Mouse (Mus musculus) retina, adult 2 months (tissue): ENCODE data around the gene Rab8b.
"Not testable (repeated sequence)": the region's sequence is repeated elsewhere in the genome, so short reads cannot be mapped to it uniquely, and the experiment has no call there.

Experiments used
- DNase-seq: peaks from one replicate; pipeline ENCODE4 v3.0.0-alpha.2; 2012; ENCODE audit warnings: low read depth, low spot score

Rab8b gene

DNA sequence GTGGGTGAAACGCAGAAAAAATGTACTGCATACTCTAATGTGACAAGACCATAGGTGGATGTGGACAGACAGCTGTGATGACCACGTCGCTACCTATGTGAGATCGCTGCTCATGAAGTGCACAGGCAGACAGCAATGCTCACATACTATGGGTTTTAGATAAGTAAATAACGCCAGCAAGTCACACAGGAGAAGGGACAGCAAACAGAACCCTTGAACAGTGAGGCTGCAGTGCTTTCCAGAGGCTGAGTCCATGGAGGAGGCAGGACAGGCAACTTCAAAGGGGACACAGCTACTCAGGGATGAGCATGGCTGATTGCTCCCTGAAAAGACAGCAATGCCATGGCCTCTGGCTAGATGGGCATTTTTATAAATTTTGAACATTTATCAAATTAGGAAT, 72.7 kb downstream of the Rab8b start:
- no peak for DNase-seq

DNA sequence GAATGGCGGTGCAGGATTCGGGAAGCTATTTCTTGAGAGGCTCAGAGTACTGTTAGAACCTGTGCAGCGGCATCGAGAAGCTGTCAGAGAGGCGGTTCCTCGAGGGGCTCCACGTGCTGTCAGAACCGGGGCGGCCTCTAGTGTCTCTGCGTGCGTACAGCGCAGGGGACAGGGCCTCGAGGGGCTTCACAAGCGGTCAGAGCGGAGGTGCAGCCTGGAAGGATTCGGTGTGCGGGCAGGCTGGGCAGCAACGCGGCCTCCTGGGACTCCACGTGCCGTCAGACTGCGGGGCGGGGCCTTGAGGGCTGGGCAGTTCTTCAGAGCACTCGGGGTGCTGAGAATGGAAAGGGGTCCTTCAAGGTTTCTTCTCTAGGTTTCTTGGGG, 84.4 kb downstream of the Rab8b start:
- DNase-seq = no peak

DNA sequence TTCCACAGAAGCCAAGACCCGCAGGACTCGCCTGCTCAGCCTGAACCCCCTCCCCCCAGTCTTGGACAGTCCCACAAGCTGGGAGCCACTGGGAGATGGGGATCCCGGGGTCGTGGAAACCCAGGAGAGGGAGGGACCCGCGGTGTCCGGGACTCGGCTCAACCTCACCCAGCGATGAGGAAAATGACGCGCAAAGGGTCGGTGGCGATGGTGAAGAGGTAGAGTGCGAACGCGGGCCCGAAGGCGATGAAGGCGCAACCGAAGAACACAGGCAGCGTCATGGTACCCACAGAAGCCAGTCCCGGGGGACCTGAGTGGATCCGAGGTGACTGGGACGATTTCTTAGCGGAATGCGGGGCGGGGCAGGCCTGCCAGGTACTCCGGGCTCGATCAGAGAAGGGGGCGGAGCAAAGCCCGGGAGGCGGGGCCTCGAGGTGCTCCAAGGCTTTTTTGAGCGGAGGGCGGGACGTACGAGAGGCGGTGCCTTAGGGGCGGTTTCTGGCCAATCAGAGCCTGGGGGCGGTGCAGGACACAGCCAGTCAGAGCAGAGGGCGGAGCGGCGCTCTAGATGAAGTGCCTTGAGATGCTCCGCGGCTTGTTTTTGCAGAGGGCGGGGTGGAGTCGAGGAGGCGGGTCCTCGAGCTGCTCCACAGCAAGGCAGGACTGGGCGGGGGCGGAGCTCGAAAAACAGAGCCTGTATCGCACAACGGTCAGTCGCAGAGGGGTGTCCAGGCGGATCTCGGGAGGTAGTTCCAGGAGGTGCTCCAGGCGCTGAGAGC, 85.0 kb downstream of the Rab8b start, which contains the start of gene Aph1c:
TSS of gene Aph1c (minus strand) at position 409 of the 779 bp plus-strand sequence.
- peak; percentile 95 for DNase-seq

DNA sequence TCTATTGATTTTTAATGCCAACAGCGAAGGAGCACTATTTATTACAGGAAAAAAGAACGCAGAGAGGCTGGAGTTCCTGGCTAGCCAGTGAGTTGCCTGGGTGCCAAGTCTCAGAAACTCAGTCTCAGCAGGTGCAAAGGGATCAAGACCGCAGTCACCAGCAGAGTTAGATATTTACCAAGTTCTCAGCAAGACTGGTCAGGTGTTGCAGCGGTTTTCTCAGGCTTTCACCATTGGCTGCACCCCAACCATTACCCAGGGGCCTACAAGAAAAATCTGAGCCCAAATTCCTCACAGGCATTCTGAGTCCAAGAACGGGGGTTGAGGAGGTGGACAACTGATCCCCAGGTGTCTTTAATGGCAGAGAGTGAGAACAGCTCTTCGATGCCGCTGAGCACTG, 85.6 kb downstream of the Rab8b start:
- DNase-seq = no peak

DNA sequence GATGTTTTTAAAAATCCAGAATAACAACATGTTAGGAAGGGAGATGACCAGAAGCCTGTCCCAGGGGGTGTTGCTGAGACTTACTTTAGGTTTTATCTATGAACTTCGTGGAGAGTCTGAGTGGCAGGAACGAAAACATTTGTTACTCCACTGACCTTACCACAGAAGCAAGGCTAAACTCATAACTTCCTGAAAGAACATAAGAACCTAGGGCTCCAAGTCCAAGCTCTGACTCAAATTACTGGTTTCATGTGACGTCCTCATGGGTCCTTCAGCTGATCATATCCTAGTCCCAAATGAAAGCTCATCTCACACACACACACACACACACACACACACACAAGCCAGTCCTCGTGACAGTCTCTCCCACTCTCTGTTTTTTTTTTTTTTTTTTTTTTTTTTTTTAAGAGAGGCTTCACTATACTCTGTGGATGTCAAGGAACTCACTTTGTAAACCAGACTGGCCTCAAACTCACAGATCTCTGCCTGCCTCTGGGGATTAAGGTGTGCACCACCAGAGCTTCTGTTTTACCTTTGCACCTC, 87.0 kb downstream of the Rab8b start:
- no peak for DNase-seq

DNA sequence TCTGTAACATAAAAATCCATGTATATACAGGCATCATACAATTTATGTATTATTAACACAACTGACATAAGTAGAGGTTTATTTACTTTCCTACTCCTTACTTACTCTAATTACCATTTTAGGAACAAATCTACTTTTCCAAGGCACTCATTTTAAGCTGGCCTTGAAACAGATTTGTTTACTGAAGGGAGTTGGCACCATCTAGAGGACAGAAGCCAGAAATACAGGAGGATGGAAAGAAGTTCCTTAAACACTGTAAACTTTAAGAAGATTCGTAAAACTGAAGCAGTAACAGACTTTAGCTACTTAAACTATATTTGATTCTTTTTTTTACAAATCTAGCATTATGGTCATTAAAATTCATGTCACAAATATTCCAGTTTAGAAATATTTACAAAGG, 93.5 kb downstream of the Rab8b start:
- DNase-seq = peak; percentile 34

DNA sequence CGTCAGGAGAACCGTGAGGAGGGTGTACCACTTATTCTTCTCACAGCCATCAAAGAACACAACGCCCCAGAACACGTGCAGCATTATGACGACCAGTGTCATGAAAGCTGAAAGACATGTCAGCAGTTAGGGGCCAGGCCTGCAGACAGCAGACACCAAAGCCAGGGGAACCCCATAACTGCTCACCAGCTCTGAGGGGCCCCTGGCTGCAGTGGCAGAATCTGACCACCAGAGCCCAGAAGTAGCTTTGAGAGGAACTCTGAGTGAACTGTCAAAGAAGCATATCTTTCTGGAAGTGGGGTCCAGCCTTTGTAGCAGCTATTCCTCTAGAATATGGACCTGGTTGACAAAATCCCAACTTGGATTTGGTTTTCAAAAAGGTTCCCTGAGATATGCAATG, 97.2 kb downstream of the Rab8b start:
- not testable (repeated sequence) for DNase-seq

DNA sequence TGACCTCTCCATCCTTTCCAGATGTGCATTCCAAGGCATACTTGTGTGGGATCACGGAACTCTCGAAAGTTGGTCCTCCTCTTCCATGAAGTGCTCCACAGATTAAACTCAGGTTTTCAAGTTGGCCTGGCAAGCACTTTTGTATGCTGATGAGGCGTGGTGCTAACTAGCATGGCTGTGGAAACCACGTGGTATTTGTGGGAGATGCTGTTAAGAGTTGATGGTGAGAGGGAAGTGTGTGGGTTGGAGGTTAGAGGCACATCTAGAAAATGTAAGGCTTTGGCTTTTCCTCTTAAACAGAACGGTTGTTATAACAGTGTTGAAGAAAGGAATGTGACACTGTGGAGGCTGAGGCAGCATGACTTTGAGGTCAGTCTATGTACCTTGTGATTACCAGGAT, 98.5 kb downstream of the Rab8b start:
- no peak for DNase-seq

DNA sequence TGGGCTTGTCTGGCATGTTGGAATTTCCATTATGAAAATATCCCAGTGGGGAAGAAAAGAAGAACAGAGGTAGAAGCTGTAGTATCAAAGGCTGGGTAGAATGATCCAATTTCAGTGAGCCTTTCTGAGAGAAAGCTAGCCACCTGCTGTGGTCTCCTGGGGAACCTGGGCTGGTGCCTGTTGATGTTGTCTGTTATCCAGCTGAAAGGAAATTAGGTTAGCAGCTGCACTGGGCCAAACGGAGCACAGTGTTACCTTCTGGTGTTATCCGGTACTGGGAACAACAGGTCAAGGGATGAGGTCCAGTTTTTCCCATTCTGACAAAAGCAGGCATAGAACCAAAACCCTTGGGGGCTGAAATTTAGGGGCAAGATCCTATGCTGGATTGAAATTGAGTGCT, 106.1 kb downstream of the Rab8b start:
- DNase-seq = no peak

DNA sequence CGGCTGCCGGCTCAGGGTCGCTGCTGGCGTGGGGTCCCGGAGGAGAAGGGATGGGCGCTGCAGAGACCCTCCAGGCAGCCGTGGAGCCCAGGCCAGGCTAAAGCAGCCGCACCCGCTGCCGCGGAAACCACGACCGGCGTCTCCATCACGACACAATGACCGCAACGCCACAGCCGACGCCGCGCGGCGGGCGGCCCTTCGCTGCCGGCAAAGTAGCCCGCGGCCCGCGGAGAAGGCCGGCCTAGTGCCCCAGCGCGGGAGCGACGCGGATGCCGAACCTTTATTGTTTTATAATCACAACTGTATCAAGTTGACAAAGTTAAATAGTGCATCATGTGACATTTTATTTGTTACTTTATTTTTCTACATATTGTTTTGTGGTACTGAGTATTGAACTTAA, 113.5 kb downstream of the Rab8b start:
- DNase-seq = not testable (repeated sequence)

DNA sequence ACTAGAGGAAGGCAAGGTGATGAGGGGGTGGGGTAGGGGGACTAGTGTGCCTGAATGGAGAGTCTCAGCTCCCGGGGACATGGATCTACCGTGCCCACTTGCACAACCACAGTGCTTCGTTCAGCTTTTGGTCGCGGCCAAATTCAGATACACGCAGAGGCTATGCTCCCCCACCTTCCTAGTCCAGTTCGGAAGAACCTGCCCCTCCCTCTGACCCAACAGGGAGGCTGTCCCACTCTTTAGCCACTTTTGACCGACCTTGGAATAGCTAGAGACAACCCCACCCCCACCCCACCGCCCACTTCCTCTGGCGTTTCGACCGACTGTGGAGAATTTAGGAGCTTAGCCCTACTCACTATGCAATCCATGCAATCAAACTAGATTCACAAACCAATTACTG, 117.5 kb downstream of the Rab8b start:
- no peak for DNase-seq

DNA sequence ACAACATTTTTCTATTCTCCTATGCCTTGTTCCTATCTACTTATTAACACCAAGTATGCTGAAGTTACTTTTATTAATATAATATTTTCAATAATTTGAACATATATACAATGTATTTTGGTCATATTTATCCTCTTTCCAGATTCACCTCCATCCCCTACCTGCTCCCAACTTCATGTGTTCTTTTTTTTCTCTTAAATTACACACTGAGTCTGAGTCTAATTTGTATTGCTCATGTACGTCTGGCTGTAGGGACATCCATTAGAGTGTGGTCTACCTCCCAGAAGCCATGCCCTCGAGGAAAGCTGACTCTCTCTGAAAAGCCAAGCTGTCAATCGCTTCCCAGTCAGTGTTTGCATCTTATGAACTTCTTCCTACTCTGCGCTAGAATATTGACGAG, 122.7 kb downstream of the Rab8b start, which contains the start of gene Gm10647:
TSS of gene Gm10647 (plus strand) at position 301 of the 400 bp plus-strand sequence.
- DNase-seq = no peak

DNA sequence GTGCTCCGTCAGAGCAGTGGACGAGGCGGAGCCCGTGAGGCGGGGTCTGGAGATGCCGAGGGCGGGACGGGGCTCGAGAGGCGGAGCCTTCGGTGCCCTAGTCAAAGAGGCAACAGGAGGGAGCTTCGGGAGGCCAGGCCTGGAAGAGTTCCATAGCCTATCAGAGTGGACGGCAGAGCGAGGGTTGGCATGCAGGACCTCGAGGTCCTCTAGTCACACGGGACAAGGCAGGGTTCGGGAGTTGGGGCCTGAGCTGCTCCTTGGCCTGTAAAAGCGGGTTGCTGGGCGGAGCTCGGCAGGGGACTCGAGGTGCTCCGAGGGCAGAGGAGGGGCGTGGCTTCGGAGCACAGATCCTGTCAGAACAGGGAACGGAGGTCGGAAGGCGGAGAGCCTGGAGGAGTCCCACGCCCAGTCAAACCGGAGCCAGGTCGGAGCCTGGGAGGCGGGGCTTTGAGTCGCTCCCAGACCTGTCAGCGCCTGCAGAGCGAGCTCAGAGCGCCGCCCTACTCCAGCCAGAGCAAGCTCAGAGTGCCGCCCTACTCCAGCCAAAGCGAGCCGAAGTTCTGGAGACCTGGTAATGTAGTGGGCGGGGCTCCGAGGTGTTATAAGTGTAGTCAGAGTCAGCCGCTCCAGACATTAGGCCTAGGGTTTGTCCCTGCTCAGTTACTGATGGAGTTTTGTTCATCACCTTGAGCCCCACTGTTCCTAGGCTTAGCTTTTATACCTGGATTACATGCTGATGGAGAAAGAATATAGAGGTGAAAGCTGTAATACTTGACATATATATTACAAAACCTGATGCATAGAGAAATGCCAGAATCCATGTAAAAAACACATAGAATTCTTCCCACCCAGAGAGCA, 123.8 kb downstream of the Rab8b start, which contains the start of gene Aph1b:
TSS of gene Aph1b (minus strand) at position 27 of the 861 bp plus-strand sequence.
- peak; percentile 84 for DNase-seq

DNA sequence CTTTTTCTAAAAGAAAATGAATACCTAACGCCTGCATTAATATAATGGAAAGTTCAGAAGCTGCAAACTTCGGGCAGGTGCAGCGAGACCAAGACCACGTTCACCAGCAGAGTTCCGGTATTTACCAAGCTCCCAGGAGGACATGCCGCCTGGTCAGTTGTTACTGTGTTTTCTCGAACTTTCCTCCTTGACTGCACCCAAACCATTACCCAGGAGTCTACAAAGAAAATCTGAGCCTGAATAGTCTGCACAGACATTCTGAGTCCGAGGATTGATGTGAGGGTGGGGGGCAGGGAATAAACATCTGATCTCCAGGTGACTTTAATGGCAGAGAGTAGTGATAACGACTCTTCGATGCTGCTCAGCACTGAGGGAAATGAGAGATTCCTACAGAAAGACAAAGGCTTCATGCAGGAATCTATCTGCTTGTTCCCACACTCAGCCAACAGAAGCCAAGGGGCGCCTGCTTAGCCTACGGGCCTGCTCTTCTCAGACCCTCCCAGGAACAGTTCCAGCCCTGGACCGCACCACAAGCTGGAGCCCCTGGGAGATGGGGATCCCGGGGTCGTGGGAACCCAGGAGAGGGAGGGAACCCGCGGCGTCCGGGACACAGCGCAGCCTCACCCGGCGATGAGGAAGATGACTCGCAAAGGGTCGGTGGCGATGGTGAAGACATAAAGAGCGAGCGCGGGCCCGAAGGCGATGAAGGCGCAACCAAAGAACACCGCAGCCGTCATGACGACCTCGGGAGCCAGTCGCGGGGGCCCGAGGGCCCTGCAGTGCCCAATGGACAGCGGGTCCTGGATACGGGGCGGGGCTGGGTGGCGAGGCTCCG, 124.6 kb downstream of the Rab8b start:
- DNase-seq = no peak
